Mouse (Mus musculus): ENCODE results near the gene Nudt16l1. TPM values are rescaled to one million over a fixed set of nuclear protein-coding genes. Genes with fewer than 3 reads are reported as not detected.

The Nudt16l1 gene
- polyA plus RNA-seq, 2 experiments, result 28.8 to 51.8 TPM

DNA sequence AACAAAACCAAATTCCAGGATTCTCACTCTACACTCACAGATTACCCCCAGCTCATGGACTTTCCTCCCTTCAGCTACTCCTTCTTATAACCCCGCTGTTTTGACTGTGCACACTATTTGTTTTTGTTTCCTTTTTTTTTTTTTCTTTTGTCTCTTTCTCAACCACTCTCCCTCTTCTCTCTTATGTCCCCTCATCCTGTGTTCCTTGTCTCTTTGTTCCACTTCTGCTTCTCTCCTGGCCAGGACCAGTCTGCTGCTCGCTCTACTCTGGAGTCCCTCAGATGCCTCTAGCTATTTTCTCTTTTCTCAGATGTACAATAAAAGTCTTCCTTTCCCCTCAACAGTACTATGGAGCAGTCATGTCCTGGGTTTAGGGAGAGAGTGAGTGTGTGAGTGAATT, 36.2 kb upstream of the Nudt16l1 start:
- H3K27me3 ChIP-seq (ENCODE audit: control insufficient read depth, insufficient read depth, low read length), result no peaks in the 10 kb centered on the region
- H3K4me3 ChIP-seq (ENCODE audit: insufficient read depth in 1 of 2, low read depth in 2 of 2, low read length in 2 of 2), result no peak overlapping the region
- no peaks in the 10 kb centered on the region for H3K36me3 ChIP-seq (replicated peaks; ENCODE audit: control insufficient read depth, insufficient read depth, low read depth)
- ATAC-seq (ENCODE audit: insufficient read depth), result no peak
- DNase-seq (ENCODE audit: low read depth in 3 of 3, low spot score in 3 of 3), result no peak
- H3K4me2 ChIP-seq (ENCODE audit: low read depth), result no peak overlapping the region
- H3K9me3 ChIP-seq (ENCODE audit: control insufficient read depth, low read length), result no peaks in the 10 kb centered on the region
- no peak overlapping the region for H3K9ac ChIP-seq (replicated peaks)
- peaks cover 1 to 18% of the 10 kb centered on the region in 2 experiments; a peak in 3 of 4 replicates for H3K4me1 ChIP-seq (replicated peaks; ENCODE audit: control insufficient read depth in 2 of 2, insufficient read depth in 2 of 2, low read length in 1 of 2)
- TF ChIP-seq CTCF (IDR thresholded peaks at IDR 0.05; ENCODE audit: low read depth) (no peak), EP300 (IDR thresholded peaks at IDR 0.05; ENCODE audit: low read depth) (no peak)
- H3K27ac ChIP-seq, result no peak overlapping the region
- WGBS (ENCODE audit: insufficient replicate concordance), result 69% methylated on average over 2 of the region's 2 CpGs

DNA sequence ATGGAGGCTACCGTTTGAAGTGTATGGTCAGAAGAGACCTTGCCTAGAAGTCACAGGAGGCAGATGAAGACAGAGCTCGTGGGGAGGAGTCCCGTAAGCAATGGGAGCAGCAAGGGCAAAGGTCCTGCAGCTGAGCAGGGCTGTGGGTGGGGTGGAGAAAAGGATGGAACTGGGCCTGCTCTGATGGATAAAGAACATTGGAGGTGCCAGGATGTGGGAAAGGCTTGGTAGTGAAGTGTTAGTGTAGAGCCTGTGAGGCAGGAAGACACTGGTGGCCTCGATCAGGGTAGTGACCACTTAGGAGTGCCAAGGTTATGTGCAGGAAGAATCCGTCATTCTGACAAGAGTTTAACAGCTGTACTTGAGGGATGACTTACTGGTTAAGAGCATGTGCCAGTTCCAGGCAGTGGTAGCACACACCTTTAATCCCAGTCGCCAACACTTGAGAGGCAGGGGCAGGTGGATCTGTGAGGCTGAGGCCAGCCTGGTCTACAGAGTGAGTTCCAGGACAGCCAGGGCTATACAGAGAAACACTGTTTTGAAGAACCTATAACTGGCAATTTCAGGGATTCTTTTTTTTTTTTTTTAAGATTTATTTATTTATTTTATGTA, 35.0 kb upstream of the Nudt16l1 start:
- no peaks in the 10 kb centered on the region for H3K27me3 ChIP-seq (ENCODE audit: control insufficient read depth, insufficient read depth, low read length)
- H3K4me2 ChIP-seq (ENCODE audit: low read depth), result no peak overlapping the region
- no peak overlapping the region for H3K9ac ChIP-seq (replicated peaks)
- peaks cover 0 to 18% of the 10 kb centered on the region in 2 experiments; a peak in 2 of 4 replicates for H3K4me1 ChIP-seq (replicated peaks; ENCODE audit: control insufficient read depth in 2 of 2, insufficient read depth in 2 of 2, low read length in 1 of 2)
- whole genome bisulfite sequencing (ENCODE audit: insufficient replicate concordance), result 57% methylated on average over 6 of the region's 6 CpGs
- TF ChIP-seq CTCF (IDR thresholded peaks at IDR 0.05; ENCODE audit: low read depth), result no peak
- TF ChIP-seq EP300 (IDR thresholded peaks at IDR 0.05; ENCODE audit: low read depth), result no peak
- H3K4me3 ChIP-seq (ENCODE audit: insufficient read depth in 1 of 2, low read depth in 2 of 2, low read length in 2 of 2), result no peak overlapping the region
- DNase-seq (ENCODE audit: low read depth in 3 of 3, low spot score in 3 of 3), result no peak
- no peak overlapping the region for H3K27ac ChIP-seq
- no peaks in the 10 kb centered on the region for H3K36me3 ChIP-seq (replicated peaks; ENCODE audit: control insufficient read depth, insufficient read depth, low read depth)
- no peaks in the 10 kb centered on the region for H3K9me3 ChIP-seq (ENCODE audit: control insufficient read depth, low read length)
- no peak for ATAC-seq (ENCODE audit: insufficient read depth)

DNA sequence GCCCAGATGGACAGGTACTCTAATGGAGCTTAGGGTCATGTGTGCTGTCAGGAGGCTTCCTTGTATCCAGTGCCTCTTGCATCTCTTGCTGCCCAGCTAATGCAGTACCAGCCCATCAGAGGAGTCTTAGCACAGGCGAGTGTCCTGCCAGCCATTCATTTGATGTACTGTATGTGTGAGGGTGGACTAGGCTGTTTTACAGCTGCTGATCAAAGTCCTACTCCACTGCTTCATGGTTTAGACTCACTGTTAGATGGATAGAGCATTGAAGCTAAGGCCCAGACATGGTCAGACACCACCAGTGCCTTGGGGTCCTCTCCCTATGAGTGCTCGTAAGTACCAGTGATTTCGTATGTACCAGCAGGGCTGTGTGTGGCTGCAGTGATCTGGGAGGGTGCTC, 33.7 kb upstream of the Nudt16l1 start:
- ATAC-seq (ENCODE audit: insufficient read depth), result no peak
- WGBS (ENCODE audit: insufficient replicate concordance), result 71% methylated on average over 3 of the region's 3 CpGs
- no peak overlapping the region for H3K9ac ChIP-seq (replicated peaks)

GRCm38 (mm10) chr16:4905591-4905990, 33.0 kb upstream of the Nudt16l1 start:
- H3K27ac ChIP-seq, result no peak overlapping the region
- no peak overlapping the region for H3K4me3 ChIP-seq (ENCODE audit: insufficient read depth in 1 of 2, low read depth in 2 of 2, low read length in 2 of 2)
- ATAC-seq (ENCODE audit: insufficient read depth) (no peak), DNase-seq (ENCODE audit: low read depth in 3 of 3, low spot score in 3 of 3) (no peak)
- no peaks in the 10 kb centered on the region for H3K9me3 ChIP-seq (ENCODE audit: control insufficient read depth, low read length)
- TF ChIP-seq CTCF (IDR thresholded peaks at IDR 0.05; ENCODE audit: low read depth) (no peak), EP300 (IDR thresholded peaks at IDR 0.05; ENCODE audit: low read depth) (no peak)
- no peaks in the 10 kb centered on the region; the same call in 1 of the 2 replicates for H3K36me3 ChIP-seq (replicated peaks; ENCODE audit: control insufficient read depth, insufficient read depth, low read depth)
- 32% methylated on average over 1 of the region's 1 CpGs for WGBS (ENCODE audit: insufficient replicate concordance)
- H3K4me1 ChIP-seq (replicated peaks; ENCODE audit: control insufficient read depth in 2 of 2, insufficient read depth in 2 of 2, low read length in 1 of 2), result peaks cover 0 to 18% of the 10 kb centered on the region in 2 experiments; a peak in 2 of 4 replicates
- H3K27me3 ChIP-seq (ENCODE audit: control insufficient read depth, insufficient read depth, low read length), result no peaks in the 10 kb centered on the region
- H3K4me2 ChIP-seq (ENCODE audit: low read depth), result no peak overlapping the region
- H3K9ac ChIP-seq (replicated peaks), result no peak overlapping the region

More for the DNA sequence above, 33.7 kb upstream of the Nudt16l1 start:
- no peaks in the 10 kb centered on the region; the same call in 1 of the 2 replicates for H3K36me3 ChIP-seq (replicated peaks; ENCODE audit: control insufficient read depth, insufficient read depth, low read depth)
- H3K4me3 ChIP-seq (ENCODE audit: insufficient read depth in 1 of 2, low read depth in 2 of 2, low read length in 2 of 2), result no peak overlapping the region
- no peak for TF ChIP-seq EP300 (IDR thresholded peaks at IDR 0.05; ENCODE audit: low read depth)
- no peak for TF ChIP-seq CTCF (IDR thresholded peaks at IDR 0.05; ENCODE audit: low read depth)
- no peak overlapping the region for H3K27ac ChIP-seq
- H3K9me3 ChIP-seq (ENCODE audit: control insufficient read depth, low read length), result no peaks in the 10 kb centered on the region
- H3K4me1 ChIP-seq (replicated peaks; ENCODE audit: control insufficient read depth in 2 of 2, insufficient read depth in 2 of 2, low read length in 1 of 2), result peaks cover 0 to 18% of the 10 kb centered on the region in 2 experiments; a peak in 2 of 4 replicates
- no peak for DNase-seq (ENCODE audit: low read depth in 3 of 3, low spot score in 3 of 3)
- no peaks in the 10 kb centered on the region for H3K27me3 ChIP-seq (ENCODE audit: control insufficient read depth, insufficient read depth, low read length)
- H3K4me2 ChIP-seq (ENCODE audit: low read depth), result no peak overlapping the region

GRCm38 (mm10) chr16:4906559-4906958, 32.0 kb upstream of the Nudt16l1 start:
- no peak overlapping the region for H3K4me3 ChIP-seq (ENCODE audit: insufficient read depth in 1 of 2, low read depth in 2 of 2, low read length in 2 of 2)
- no peak overlapping the region for H3K27ac ChIP-seq
- no peak overlapping the region for H3K9ac ChIP-seq (replicated peaks)
- ATAC-seq (ENCODE audit: insufficient read depth) (no peak), DNase-seq (ENCODE audit: low read depth in 3 of 3, low spot score in 3 of 3) (no peak)
- H3K4me1 ChIP-seq (replicated peaks; ENCODE audit: control insufficient read depth in 2 of 2, insufficient read depth in 2 of 2, low read length in 1 of 2), result peaks cover 0 to 18% of the 10 kb centered on the region in 2 experiments; a peak in 2 of 4 replicates
- no peaks in the 10 kb centered on the region for H3K9me3 ChIP-seq (ENCODE audit: control insufficient read depth, low read length)
- H3K36me3 ChIP-seq (replicated peaks; ENCODE audit: control insufficient read depth, insufficient read depth, low read depth), result no peaks in the 10 kb centered on the region; the same call in 1 of the 2 replicates
- H3K4me2 ChIP-seq (ENCODE audit: low read depth), result no peak overlapping the region
- TF ChIP-seq CTCF (IDR thresholded peaks at IDR 0.05; ENCODE audit: low read depth) (no peak), EP300 (IDR thresholded peaks at IDR 0.05; ENCODE audit: low read depth) (no peak)
- no peaks in the 10 kb centered on the region for H3K27me3 ChIP-seq (ENCODE audit: control insufficient read depth, insufficient read depth, low read length)

All from liver, embryonic 14.5 days (tissue).